Mouse (Mus musculus) frontal cortex, adult 2 months (tissue): Measurements from ENCODE around the gene Ptgdr2. TPM values are rescaled to one million over a fixed set of nuclear protein-coding genes. Genes with fewer than 3 reads are reported as not detected.

ENCODE experiments used
- DNase-seq, 2 experiments: peaks; one replicate each; pipeline ENCODE4 v3.0.0; 2022; ENCODE audit warnings: low spot score in 1 of 2; ENCODE audit errors: extremely low spot score in 1 of 2
- polyA plus RNA-seq: library from polyadenylated mRNA; depleted of rRNA; stranded (reverse); fragments of >200 nt; gene quantifications from 2 replicates; pipeline ENCODE4 v1.2.3, GENCODE M21; 2012

Gene Ptgdr2
- polyA plus RNA-seq, 1 experiment: 0.22 TPM

GRCm38 (mm10) chr19:10926666-10927065 lies 10.3 kb upstream of the Ptgdr2 start:
- no peak for DNase-seq

GRCm38 (mm10) chr19:10930641-10931040 lies 6.3 kb upstream of the Ptgdr2 start:
- DNase-seq: no peak

GRCm38 (mm10) chr19:10935029-10935428 lies 1.9 kb upstream of the Ptgdr2 start:
- peak in 1 of 2 experiments; percentile 25 for DNase-seq

- no peak for DNase-seq
Measured at GRCm38 (mm10) chr19:10936077-10936476, 883 bp upstream of the Ptgdr2 start.

- no peak for DNase-seq
Measured at GRCm38 (mm10) chr19:10938771-10939170, 1.8 kb downstream of the Ptgdr2 start.

- DNase-seq: peak; percentile 43 to 72
Measured at GRCm38 (mm10) chr19:10940097-10940800, 3.3 kb downstream of the Ptgdr2 start.

GRCm38 (mm10) chr19:10940801-10941457 lies 4.0 kb downstream of the Ptgdr2 start:
- DNase-seq: no peak

- DNase-seq: no peak
Measured at GRCm38 (mm10) chr19:10943955-10944354, 7.0 kb downstream of the Ptgdr2 start.

GRCm38 (mm10) chr19:10946506-10946905 lies 9.5 kb downstream of the Ptgdr2 start:
- DNase-seq: no peak

- DNase-seq: no peak
Measured at GRCm38 (mm10) chr19:10947219-10947618, 10.3 kb downstream of the Ptgdr2 start.

- DNase-seq: peak in 1 of 2 experiments; percentile 12
Measured at GRCm38 (mm10) chr19:10948416-10948815, 11.5 kb downstream of the Ptgdr2 start.

GRCm38 (mm10) chr19:10949112-10949511 lies 12.2 kb downstream of the Ptgdr2 start, which contains the start of gene Ccdc86:
Gene Ccdc86 (minus strand): TSS chr19:10949266.
- DNase-seq: peak; percentile 96 to 98

GRCm38 (mm10) chr19:10949558-10949957 lies 12.6 kb downstream of the Ptgdr2 start:
- DNase-seq: no peak

GRCm38 (mm10) chr19:10952021-10952939 lies 15.3 kb downstream of the Ptgdr2 start:
- DNase-seq: peak in 1 of 2 experiments; percentile 58

GRCm38 (mm10) chr19:10959085-10959977 lies 22.4 kb downstream of the Ptgdr2 start:
- peak in 1 of 2 experiments; percentile 88 for DNase-seq

- no peak for DNase-seq
Measured at GRCm38 (mm10) chr19:10959978-10960346, 23.0 kb downstream of the Ptgdr2 start.

GRCm38 (mm10) chr19:10965721-10966120 lies 28.8 kb downstream of the Ptgdr2 start:
- DNase-seq: no peak

GRCm38 (mm10) chr19:10968578-10968977 lies 31.6 kb downstream of the Ptgdr2 start:
- no peak for DNase-seq

GRCm38 (mm10) chr19:10970457-10970856 lies 33.5 kb downstream of the Ptgdr2 start:
- no peak for DNase-seq

- no peak for DNase-seq
Measured at GRCm38 (mm10) chr19:10972660-10973059, 35.7 kb downstream of the Ptgdr2 start.
